Mouse (Mus musculus) midbrain, embryonic 14.5 days (tissue): ENCODE data around the gene Pgbd5. TPM values are rescaled to one million over a fixed set of nuclear protein-coding genes. Genes with fewer than 3 reads are reported as not detected.

Experiments used
- ATAC-seq: fragments of 200-750 bp; cut with Nextera tagmentation; 2 replicates; pipeline ENCODE4 v1.8.0; 2017; ENCODE audit warnings: moderate number of reproducible peaks, moderate library complexity; ENCODE audit not compliant: low FRiP score, low TSS enrichment
- DNase-seq: peaks from one replicate; pipeline ENCODE4 v3.0.0-alpha.2; 2015
- H3K27ac ChIP-seq: fragments of 300-500 bp; sonication (generic); replicated peaks from 2 replicates; pipeline ENCODE4 v1.5.1; 2014; ENCODE audit warnings: mild to moderate bottlenecking, low read depth, low read length, moderate library complexity
- H3K27me3 ChIP-seq: fragments of 300-500 bp; sonication (generic); 2 replicates; pipeline ENCODE4 v1.6.1; 2014; ENCODE audit warnings: low read length, control low read depth, mixed read lengths; ENCODE audit not compliant: control insufficient read depth, insufficient read depth
- H3K36me3 ChIP-seq: fragments of 300-500 bp; sonication (generic); 2 replicates; pipeline ENCODE4 v1.6.1; 2014; ENCODE audit warnings: low read length, control low read depth; ENCODE audit not compliant: control insufficient read depth, insufficient read depth
- H3K4me1 ChIP-seq: fragments of 300-500 bp; sonication (generic); 2 replicates; pipeline ENCODE4 v1.6.1; 2014; ENCODE audit warnings: mild to moderate bottlenecking, antibody characterized with exemption, low read length, control low read depth; ENCODE audit not compliant: control insufficient read depth, insufficient read depth
- H3K4me2 ChIP-seq: fragments of 300-500 bp; sonication (generic); 2 replicates; pipeline ENCODE4 v1.6.1; 2014; ENCODE audit warnings: mild to moderate bottlenecking, low read length, moderate library complexity
- H3K4me3 ChIP-seq: fragments of 300-500 bp; sonication (generic); replicated peaks from 2 replicates; pipeline ENCODE4 v1.5.1; 2014; ENCODE audit warnings: low read depth, low read length
- H3K9ac ChIP-seq: fragments of 300-500 bp; sonication (generic); replicated peaks from 2 replicates; pipeline ENCODE4 v1.6.1; 2014; ENCODE audit warnings: mild to moderate bottlenecking, low read length, moderate library complexity
- H3K9me3 ChIP-seq: fragments of 300-500 bp; sonication (generic); 2 replicates; pipeline ENCODE4 v1.6.1; 2016; ENCODE audit warnings: low read length, control low read depth, mixed read lengths; ENCODE audit not compliant: control insufficient read depth
- WGBS: fragments of 180-500 bp; shearing (Covaris S2); extraction: QIAGEN DNeasy Blood & Tissue Kit; methylation state at CpG from one replicate; pipeline ENCODE4 v1.1.7; 2014; 5-methylcytosine and 5-hydroxymethylcytosine counted together
- polyA plus RNA-seq: library from polyadenylated mRNA; unstranded; fragments of >200 nt; fragmentation: Nextera tagmentation; extraction: Ambion mirVana; gene quantifications from 2 replicates; pipeline ENCODE4 v1.2.1, GENCODE M21; 2014

The Pgbd5 gene
- polyA plus RNA-seq, 1 experiment from 2014 or later, result 13.8 TPM

DNA sequence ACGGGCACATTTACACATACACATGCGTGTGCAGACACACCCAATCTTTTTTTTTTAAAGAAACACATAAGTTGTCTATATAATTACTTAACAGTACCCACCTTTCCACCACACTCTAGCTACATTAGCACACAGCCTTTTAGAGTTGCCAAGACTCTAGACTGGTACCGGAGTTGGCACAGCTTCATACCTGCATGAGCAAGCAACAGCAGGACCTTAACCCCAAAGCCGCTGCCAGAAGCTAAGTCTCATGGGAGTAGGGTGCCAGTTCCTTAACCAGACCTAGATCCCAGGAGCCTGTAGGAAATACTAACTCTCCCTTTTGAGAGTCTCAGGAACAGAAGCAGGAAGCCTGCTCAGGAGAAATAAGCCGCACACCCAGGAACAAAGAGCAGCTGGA, 20.5 kb downstream of the Pgbd5 start:
- Histone ChIP-seq H3K4me2 (no peak overlapping the region), H3K9ac (no peak overlapping the region), H3K9me3 (no peaks in the 10 kb centered on the region), H3K36me3 (no peaks in the 10 kb centered on the region), H3K27me3 (no peaks in the 10 kb centered on the region), H3K27ac (no peak overlapping the region), H3K4me3 (no peak overlapping the region), H3K4me1 (no peaks in the 10 kb centered on the region)
- WGBS, result 89% methylated on average over 5 of the region's 5 CpGs
- ATAC-seq (no peak), DNase-seq (no peak)

DNA sequence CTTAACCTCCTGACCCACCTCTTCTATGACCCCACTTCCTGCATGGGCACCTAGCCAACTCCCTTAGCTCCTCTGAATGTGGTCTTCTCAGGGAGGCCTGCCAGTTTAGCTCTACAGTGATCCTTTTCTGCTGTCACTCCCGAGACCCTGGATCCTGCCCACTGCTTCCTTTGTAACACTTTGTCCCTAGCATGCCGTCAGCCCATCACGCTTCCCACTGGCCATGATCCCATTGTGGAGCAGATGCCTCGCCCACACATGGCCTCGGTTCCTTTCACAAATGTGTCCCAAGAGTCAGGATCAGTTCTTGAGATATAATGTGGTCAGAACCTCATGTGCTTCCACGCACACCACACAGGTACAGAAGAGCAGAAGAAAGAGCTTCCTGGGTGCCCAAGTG, 21.3 kb downstream of the Pgbd5 start:
- no peaks in the 10 kb centered on the region for H3K4me1 ChIP-seq
- WGBS, result 84% methylated on average over 6 of the region's 6 CpGs
- H3K9ac ChIP-seq, result no peak overlapping the region

DNA sequence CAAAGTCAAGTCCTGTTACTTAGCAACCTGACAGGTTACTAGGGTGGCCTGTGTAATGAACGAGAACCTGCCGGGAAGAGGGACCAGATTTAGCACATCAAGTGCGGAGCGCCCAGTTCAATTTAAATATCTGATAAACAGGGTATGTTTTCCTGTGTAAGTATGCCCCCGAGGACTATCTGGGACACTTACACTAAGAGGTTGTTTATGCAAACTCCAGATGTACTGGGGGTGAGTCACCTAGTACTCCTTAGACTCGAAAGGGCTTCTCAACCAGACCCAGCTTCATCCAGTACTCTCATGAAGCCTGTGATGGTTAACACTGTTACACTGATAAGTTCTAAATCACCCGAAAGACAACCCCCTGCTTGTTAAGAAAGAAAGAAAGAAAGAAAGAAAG, 22.8 kb downstream of the Pgbd5 start:
- no peak overlapping the region for H3K9ac ChIP-seq
- H3K4me3 ChIP-seq, result no peak overlapping the region
- H3K9me3 ChIP-seq, result no peaks in the 10 kb centered on the region
- no peak for DNase-seq
- H3K27me3 ChIP-seq, result no peaks in the 10 kb centered on the region
- ATAC-seq, result no peak
- H3K4me1 ChIP-seq, result no peaks in the 10 kb centered on the region
- H3K27ac ChIP-seq, result no peak overlapping the region
- 74% methylated on average over 7 of the region's 7 CpGs for whole genome bisulfite sequencing
- H3K4me2 ChIP-seq, result no peak overlapping the region
- H3K36me3 ChIP-seq, result no peaks in the 10 kb centered on the region

More for the DNA sequence above, 21.3 kb downstream of the Pgbd5 start:
- no peaks in the 10 kb centered on the region for H3K27me3 ChIP-seq
- no peaks in the 10 kb centered on the region for H3K36me3 ChIP-seq
- ATAC-seq, result no peak
- no peak overlapping the region for H3K4me2 ChIP-seq
- no peak overlapping the region for H3K27ac ChIP-seq
- H3K4me3 ChIP-seq, result no peak overlapping the region
- DNase-seq, result no peak
- H3K9me3 ChIP-seq, result no peaks in the 10 kb centered on the region

DNA sequence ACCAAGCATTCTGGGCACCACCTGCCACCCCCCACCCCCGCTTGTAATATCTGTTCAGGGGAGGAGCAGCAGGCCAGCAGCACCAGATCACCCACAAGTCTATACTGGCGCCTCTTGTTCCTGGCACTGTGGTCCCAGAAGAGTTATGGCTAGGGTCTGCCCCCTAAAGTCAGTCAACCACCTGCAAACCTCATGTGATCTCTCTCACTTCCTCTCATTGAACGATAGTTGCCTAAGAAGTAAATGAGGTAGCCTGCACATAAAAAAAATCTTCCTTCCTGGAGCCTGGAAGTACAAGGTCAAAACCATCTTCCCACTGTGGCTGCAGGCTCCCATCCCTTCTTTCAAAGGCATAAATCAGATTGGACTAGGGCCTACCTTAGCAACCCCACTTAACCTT, 23.7 kb downstream of the Pgbd5 start:
- H3K4me1 ChIP-seq, result no peaks in the 10 kb centered on the region
- no peak overlapping the region for H3K27ac ChIP-seq
- H3K9ac ChIP-seq, result no peak overlapping the region
- no peak overlapping the region for H3K4me2 ChIP-seq
- H3K27me3 ChIP-seq, result no peaks in the 10 kb centered on the region
- ATAC-seq, result no peak
- no peak overlapping the region for H3K4me3 ChIP-seq
- 90% methylated on average over 3 of the region's 3 CpGs for WGBS
- no peak for DNase-seq
- no peaks in the 10 kb centered on the region for H3K9me3 ChIP-seq
- no peaks in the 10 kb centered on the region for H3K36me3 ChIP-seq

DNA sequence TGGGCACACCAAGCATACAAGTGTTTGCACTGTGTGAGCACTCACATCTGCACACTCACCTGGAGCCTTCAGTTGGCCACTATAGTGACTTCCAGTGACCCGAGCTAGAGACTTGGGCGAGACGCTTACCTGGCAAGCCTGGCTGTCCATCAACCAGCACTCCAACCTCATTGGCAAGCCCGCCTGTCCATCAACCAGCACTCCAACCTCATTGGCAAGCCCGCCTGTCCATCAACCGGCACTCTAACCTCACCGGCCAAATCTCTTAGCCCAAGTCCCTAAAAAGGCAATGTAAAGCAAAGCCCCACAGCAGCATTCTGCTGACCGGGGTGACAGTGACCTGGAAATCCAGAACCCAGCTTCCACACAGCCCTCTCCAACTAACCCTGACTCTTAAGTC, 24.5 kb downstream of the Pgbd5 start:
- Histone ChIP-seq H3K36me3 (no peaks in the 10 kb centered on the region), H3K4me3 (no peak overlapping the region), H3K27me3 (no peaks in the 10 kb centered on the region), H3K9me3 (no peaks in the 10 kb centered on the region), H3K4me2 (no peak overlapping the region), H3K4me1 (no peaks in the 10 kb centered on the region), H3K9ac (no peak overlapping the region), H3K27ac (no peak overlapping the region)
- no peak for DNase-seq
- ATAC-seq, result no peak
- 93% methylated on average over 8 of the region's 8 CpGs for WGBS

DNA sequence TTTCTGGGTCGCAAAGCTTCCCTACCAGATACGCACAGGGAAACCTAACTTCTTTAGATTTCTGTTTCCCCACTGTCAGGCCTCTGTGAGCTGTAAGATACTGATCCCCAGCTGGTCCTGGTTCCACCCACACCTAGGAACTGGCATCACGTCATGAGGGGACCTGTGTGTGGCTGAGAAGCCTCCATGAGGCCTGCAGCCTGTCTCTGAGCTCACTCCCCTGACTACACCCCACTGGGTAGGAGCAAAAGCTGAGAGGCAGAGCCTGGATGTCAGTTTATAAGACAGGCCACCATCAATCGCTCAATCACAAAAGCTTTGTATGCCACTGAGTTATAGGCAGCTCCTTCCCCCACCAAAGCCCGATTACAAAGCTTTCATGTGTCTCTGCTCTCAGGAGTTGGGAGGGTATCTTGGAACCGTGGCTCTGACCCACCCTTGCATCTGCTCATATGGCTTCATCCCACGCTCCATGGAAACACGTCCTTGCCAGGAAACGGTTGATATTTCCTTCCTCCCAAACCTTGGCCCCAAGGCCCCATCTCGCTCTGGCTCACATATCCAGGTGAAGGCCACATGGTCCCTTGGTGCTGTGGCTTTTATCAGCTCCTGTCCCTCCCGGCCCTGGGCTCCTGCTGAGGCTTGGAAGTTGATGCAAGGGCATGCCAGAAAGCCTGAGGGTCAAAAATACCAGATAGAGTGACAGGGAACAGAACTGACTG, 26.1 kb downstream of the Pgbd5 start:
- DNase-seq, result no peak
- 81% methylated on average over 11 of the region's 11 CpGs for WGBS
- ATAC-seq, result no peak
- no peak overlapping the region for H3K9ac ChIP-seq
- H3K27me3 ChIP-seq, result no peaks in the 10 kb centered on the region
- H3K36me3 ChIP-seq, result no peaks in the 10 kb centered on the region
- no peak overlapping the region for H3K4me3 ChIP-seq
- H3K9me3 ChIP-seq, result no peaks in the 10 kb centered on the region
- no peaks in the 10 kb centered on the region for H3K4me1 ChIP-seq
- H3K4me2 ChIP-seq, result no peak overlapping the region
- H3K27ac ChIP-seq, result no peak overlapping the region

DNA sequence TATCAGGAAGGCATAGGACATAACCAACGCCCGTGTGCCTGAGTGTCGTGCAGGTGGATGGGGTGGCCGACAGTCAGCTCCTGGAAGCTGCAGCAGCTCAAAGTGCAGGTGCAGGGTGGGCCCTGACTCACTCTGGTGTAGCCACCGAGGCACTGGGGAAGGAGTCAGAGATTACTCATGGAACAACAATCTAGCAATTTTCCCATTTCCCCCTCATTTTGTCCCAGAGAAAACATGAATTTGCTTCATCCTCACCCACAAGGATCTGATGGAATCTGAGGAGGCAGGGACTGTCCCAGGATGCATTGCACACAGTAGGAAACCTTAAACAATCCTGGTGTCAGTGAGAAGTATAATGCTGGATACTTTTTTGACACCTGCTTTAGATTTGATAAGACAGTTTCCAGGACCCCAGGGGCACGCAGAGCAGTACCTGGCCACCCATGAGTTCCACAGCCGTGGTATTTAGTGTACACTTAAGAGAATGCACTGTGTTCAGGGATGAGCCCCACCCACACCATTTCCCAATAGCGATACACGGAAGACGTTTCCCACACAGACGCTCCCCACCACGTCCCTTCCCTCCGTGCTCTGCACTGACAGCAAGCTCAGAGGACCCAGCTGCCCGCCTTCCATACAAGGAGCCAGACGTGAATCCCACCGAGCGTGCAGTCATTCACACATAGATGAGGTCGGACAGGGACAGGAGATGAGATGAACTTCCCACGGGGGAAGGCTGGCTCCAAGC, 26.8 kb downstream of the Pgbd5 start:
- no peak overlapping the region for H3K4me3 ChIP-seq
- no peaks in the 10 kb centered on the region for H3K27me3 ChIP-seq
- H3K9me3 ChIP-seq, result no peaks in the 10 kb centered on the region
- no peaks in the 10 kb centered on the region for H3K36me3 ChIP-seq
- no peak overlapping the region for H3K27ac ChIP-seq
- no peaks in the 10 kb centered on the region for H3K4me1 ChIP-seq
- H3K9ac ChIP-seq, result no peak overlapping the region
- no peak overlapping the region for H3K4me2 ChIP-seq
- DNase-seq (no peak), ATAC-seq (no peak)
- WGBS, result 85% methylated on average over 19 of the region's 19 CpGs

DNA sequence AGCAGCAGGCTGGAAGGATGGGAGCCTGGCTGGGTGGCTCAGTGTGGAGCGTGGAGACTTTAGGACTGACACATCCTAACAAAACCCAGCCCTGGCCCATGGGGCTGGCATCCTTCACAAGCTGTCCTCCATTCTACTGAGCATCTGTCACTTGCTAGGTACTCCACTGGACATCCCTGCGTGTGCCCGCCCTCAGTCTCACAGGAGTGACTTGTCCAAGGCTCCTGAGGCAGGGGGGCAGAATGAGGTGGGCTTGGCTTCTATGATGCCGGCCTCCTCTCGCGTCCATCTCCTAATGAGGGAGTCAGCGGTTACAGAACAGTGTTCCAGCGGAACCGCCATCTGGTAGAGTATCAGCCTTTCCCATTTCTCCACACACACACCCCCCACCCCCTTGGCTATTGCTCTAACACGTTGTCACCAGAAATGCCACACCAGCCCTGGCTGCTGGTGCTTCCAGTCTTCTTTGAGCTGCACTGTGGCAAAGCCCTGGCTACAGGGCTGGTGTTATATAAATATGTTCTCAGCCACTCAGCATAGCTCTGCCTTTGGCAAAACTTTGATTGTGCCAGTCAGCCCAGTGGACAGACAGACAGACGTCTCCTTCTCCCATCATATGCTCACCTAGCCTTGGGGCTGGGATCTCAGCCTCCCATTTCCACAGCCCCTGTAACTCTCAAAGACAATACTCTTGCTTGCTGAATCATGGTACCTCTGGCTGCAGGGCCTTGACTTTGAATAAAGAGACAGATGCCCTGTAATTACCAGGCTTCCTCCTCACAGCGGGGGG, 34.8 kb downstream of the Pgbd5 start:
- no peak overlapping the region for H3K4me3 ChIP-seq
- no peak overlapping the region; the same call in 1 of the 2 replicates for H3K27ac ChIP-seq
- DNase-seq (no peak), ATAC-seq (no peak)
- H3K9ac ChIP-seq, result no peak overlapping the region
- no peak overlapping the region for H3K4me2 ChIP-seq
- H3K36me3 ChIP-seq, result no peaks in the 10 kb centered on the region
- H3K9me3 ChIP-seq, result no peaks in the 10 kb centered on the region
- H3K4me1 ChIP-seq, result 0 out of 2 replicates have a peak, but pooled peaks cover 4% of the 10 kb centered on the region
- WGBS, result 72% methylated on average over 11 of the region's 12 CpGs
- no peaks in the 10 kb centered on the region for H3K27me3 ChIP-seq
